Mouse (Mus musculus) CH12.LX (cell line): Measurements from ENCODE around the gene Cnot6. TPM values are rescaled to one million over a fixed set of nuclear protein-coding genes. Genes with fewer than 3 reads are reported as not detected.
A peak's percentile ranks its signal among the peaks of the same experiment; 100 is the strongest.

ENCODE experiments used
- DNase-seq: peaks from one replicate; pipeline ENCODE4 v3.0.0-alpha.2; 2013; ENCODE audit errors: extremely low read depth
- H3K27ac ChIP-seq: 2 replicates; pipeline ENCODE4 v1.5.1; 2012; ENCODE audit warnings: low read depth, mild to moderate bottlenecking, control low read depth, moderate library complexity; ENCODE audit not compliant: insufficient read depth
- H3K27me3 ChIP-seq: replicated peaks from 2 replicates; pipeline ENCODE3; 2012; ENCODE audit warnings: inconsistent platforms
- H3K36me3 ChIP-seq, 2 experiments: replicated peaks in 1 of 2; 2 replicates each; pipeline versions ENCODE3 to v1.6.1; 2012; ENCODE audit warnings: inconsistent platforms in 1 of 2, low read length in 1 of 2, mild to moderate bottlenecking in 1 of 2, mixed read lengths in 1 of 2, moderate library complexity in 1 of 2; ENCODE audit not compliant: control insufficient read depth in 1 of 2, insufficient read depth in 1 of 2
- H3K4me1 ChIP-seq, 2 experiments: 2 replicates each; pipeline ENCODE4 v1.6.1; 2012; ENCODE audit warnings: inconsistent platforms in 1 of 2, moderate library complexity in 1 of 2; ENCODE audit not compliant: insufficient read depth in 2 of 2, control insufficient read depth in 1 of 2
- H3K4me2 ChIP-seq: 2 replicates; pipeline ENCODE4 v1.6.1; 2012; ENCODE audit warnings: low read depth, mild to moderate bottlenecking, control low read depth; ENCODE audit not compliant: poor library complexity, insufficient read depth, severe bottlenecking
- H3K4me3 ChIP-seq, 3 experiments: fragments of 150-350 bp in 1 of 3; sonication (generic) in 1 of 3; replicated peaks in 1 of 3; 2 replicates each; pipeline versions ENCODE3 to v1.5.1; 2011 to 2012; ENCODE audit warnings: low read depth in 2 of 3, low read length in 2 of 3, mild to moderate bottlenecking in 2 of 3, moderate library complexity in 2 of 3, control low read depth in 1 of 3, improper control_type of control experiment in 1 of 3, inconsistent platforms in 1 of 3, mixed read lengths in 1 of 3; ENCODE audit not compliant: poor library complexity in 1 of 3
- H3K79me2 ChIP-seq: replicated peaks from 2 replicates; pipeline ENCODE4 v1.6.1; 2012; ENCODE audit warnings: mild to moderate bottlenecking, moderate library complexity; ENCODE audit not compliant: control insufficient read depth, poor library complexity, insufficient read depth, severe bottlenecking; ENCODE audit errors: extremely low read depth
- H3K9ac ChIP-seq: 2 replicates; pipeline ENCODE4 v1.6.1; 2012; ENCODE audit warnings: low read depth, mild to moderate bottlenecking, control low read depth, moderate library complexity; ENCODE audit not compliant: insufficient read depth
- H3K9me3 ChIP-seq: replicated peaks from 2 replicates; pipeline ENCODE3; 2012; ENCODE audit warnings: low read length, inconsistent platforms, mixed read lengths
- BHLHE40 ChIP-seq: IDR thresholded peaks from 2 replicates; pipeline ENCODE4 v1.6.1; 2011; ENCODE audit warnings: mild to moderate bottlenecking, low read depth, low read length, improper control_type of control experiment
- CHD1 ChIP-seq: IDR thresholded peaks from 2 replicates; pipeline ENCODE4 v1.6.1; 2012; ENCODE audit warnings: low read depth, low read length, improper control_type of control experiment, inconsistent platforms
- CHD2 ChIP-seq: IDR thresholded peaks from 2 replicates; pipeline ENCODE4 v1.6.1; 2011; ENCODE audit warnings: low read length, improper control_type of control experiment
- CTCF ChIP-seq, 2 experiments: IDR thresholded peaks in 1 of 2; conservative IDR thresholded peaks in 1 of 2; 2 replicates each; pipeline ENCODE4 v1.5.1; 2011 to 2012; ENCODE audit warnings: low read depth in 2 of 2, low read length in 2 of 2, improper control_type of control experiment in 1 of 2, inconsistent platforms in 1 of 2, mild to moderate bottlenecking in 1 of 2, moderate library complexity in 1 of 2
- ELF1 ChIP-seq: IDR thresholded peaks from 2 replicates; pipeline ENCODE4 v1.6.1; 2014; ENCODE audit warnings: low read depth, mild to moderate bottlenecking, inconsistent platforms, low read length, improper control_type of control experiment
- EP300 ChIP-seq: IDR thresholded peaks from 2 replicates; pipeline ENCODE4 v1.6.1; 2011; ENCODE audit warnings: low read length, improper control_type of control experiment
- ETS1 ChIP-seq: conservative IDR thresholded peaks from 2 replicates; pipeline ENCODE4 v1.6.1; 2012; ENCODE audit warnings: low read depth, mild to moderate bottlenecking, inconsistent platforms, low read length, improper control_type of control experiment, moderate library complexity
- HCFC1 ChIP-seq: IDR thresholded peaks from 2 replicates; pipeline ENCODE4 v1.6.1; 2012; ENCODE audit warnings: low read depth, mild to moderate bottlenecking, inconsistent platforms, low read length, improper control_type of control experiment
- IRF4 ChIP-seq: IDR thresholded peaks from 2 replicates; pipeline ENCODE4 v1.6.1; 2014; ENCODE audit warnings: low read depth, mild to moderate bottlenecking, inconsistent platforms, low read length, improper control_type of control experiment
- JUN ChIP-seq: IDR thresholded peaks from 2 replicates; pipeline ENCODE4 v1.6.1; 2011; ENCODE audit warnings: low read depth, mild to moderate bottlenecking, low read length, improper control_type of control experiment, moderate library complexity; ENCODE audit not compliant: insufficient read depth
- JUND ChIP-seq: conservative IDR thresholded peaks from 2 replicates; pipeline ENCODE4 v1.6.1; 2011; ENCODE audit warnings: low read depth, low read length, improper control_type of control experiment
- KAT2A ChIP-seq: IDR thresholded peaks from 2 replicates; pipeline ENCODE4 v1.6.1; 2012; ENCODE audit warnings: low read length, improper control_type of control experiment, inconsistent platforms; ENCODE audit not compliant: insufficient replicate concordance
- MAFK ChIP-seq: IDR thresholded peaks from 2 replicates; pipeline ENCODE4 v1.6.1; 2011; ENCODE audit warnings: low read length, improper control_type of control experiment; ENCODE audit not compliant: insufficient replicate concordance
- MAX ChIP-seq: IDR thresholded peaks from 2 replicates; pipeline ENCODE4 v1.6.1; 2011; ENCODE audit warnings: low read length, improper control_type of control experiment
- MAZ ChIP-seq: IDR thresholded peaks from 2 replicates; pipeline ENCODE4 v1.6.1; 2012; ENCODE audit warnings: low read depth, mild to moderate bottlenecking, inconsistent platforms, low read length, improper control_type of control experiment, moderate library complexity
- MEF2A ChIP-seq: IDR thresholded peaks from 2 replicates; pipeline ENCODE4 v1.6.1; 2014; ENCODE audit warnings: low read depth, mild to moderate bottlenecking, inconsistent platforms, low read length, improper control_type of control experiment, borderline replicate concordance
- MYC ChIP-seq: IDR thresholded peaks from 2 replicates; pipeline ENCODE4 v1.6.1; 2011; ENCODE audit warnings: low read depth, mild to moderate bottlenecking, improper control_type of control experiment, low read length
- NELFE ChIP-seq: IDR thresholded peaks from 2 replicates; pipeline ENCODE4 v1.6.1; 2011; ENCODE audit warnings: low read depth, low read length, improper control_type of control experiment
- PAX5 ChIP-seq: IDR thresholded peaks from 2 replicates; pipeline ENCODE4 v1.6.1; 2012; ENCODE audit warnings: low read length, inconsistent platforms, mixed read lengths
- POLR2A ChIP-seq: IDR thresholded peaks from 2 replicates; pipeline ENCODE4 v1.6.1; 2011; ENCODE audit warnings: low read depth, mild to moderate bottlenecking, improper control_type of control experiment, low read length
- RAD21 ChIP-seq: IDR thresholded peaks from 2 replicates; pipeline ENCODE4 v1.6.1; 2011; ENCODE audit warnings: low read depth, mild to moderate bottlenecking, low read length, improper control_type of control experiment, moderate library complexity
- RCOR1 ChIP-seq: conservative IDR thresholded peaks from 2 replicates; pipeline ENCODE4 v1.6.1; 2012; ENCODE audit warnings: low read depth, mild to moderate bottlenecking, inconsistent platforms, low read length, improper control_type of control experiment
- SIN3A ChIP-seq: IDR thresholded peaks from 2 replicates; pipeline ENCODE4 v1.6.1; 2012; ENCODE audit warnings: low read length, improper control_type of control experiment, inconsistent platforms
- SMC3 ChIP-seq: IDR thresholded peaks from 2 replicates; pipeline ENCODE4 v1.6.1; 2011; ENCODE audit warnings: low read depth, low read length, improper control_type of control experiment
- TBP ChIP-seq: conservative IDR thresholded peaks from 2 replicates; pipeline ENCODE4 v1.6.1; 2011; ENCODE audit warnings: low read depth, low read length, improper control_type of control experiment
- TCF12 ChIP-seq: IDR thresholded peaks from 2 replicates; pipeline ENCODE4 v1.6.1; 2014; ENCODE audit warnings: low read depth, mild to moderate bottlenecking, inconsistent platforms, low read length, improper control_type of control experiment
- UBTF ChIP-seq: IDR thresholded peaks from 2 replicates; pipeline ENCODE4 v1.6.1; 2012; ENCODE audit warnings: low read depth, mild to moderate bottlenecking, inconsistent platforms, low read length, improper control_type of control experiment, moderate library complexity
- USF1 ChIP-seq: IDR thresholded peaks from 2 replicates; pipeline ENCODE4 v1.6.1; 2014; ENCODE audit warnings: low read depth, mild to moderate bottlenecking, inconsistent platforms, low read length, improper control_type of control experiment
- USF2 ChIP-seq: conservative IDR thresholded peaks from 2 replicates; pipeline ENCODE4 v1.6.1; 2011; ENCODE audit warnings: low read depth, low read length, improper control_type of control experiment
- ZC3H11A ChIP-seq: IDR thresholded peaks from 2 replicates; pipeline ENCODE4 v1.6.1; 2012; ENCODE audit warnings: low read depth, mild to moderate bottlenecking, inconsistent platforms, low read length, improper control_type of control experiment
- ZKSCAN1 ChIP-seq: IDR thresholded peaks from 2 replicates; pipeline ENCODE4 v1.6.1; 2012; ENCODE audit warnings: low read depth, inconsistent platforms, low read length, improper control_type of control experiment, borderline replicate concordance
- ZMIZ1 ChIP-seq: IDR thresholded peaks from 2 replicates; pipeline ENCODE4 v1.6.1; 2012; ENCODE audit warnings: low read depth, mild to moderate bottlenecking, inconsistent platforms, low read length, improper control_type of control experiment
- ZNF384 ChIP-seq: IDR thresholded peaks from 2 replicates; pipeline ENCODE4 v1.6.1; 2012; ENCODE audit warnings: low read depth, low read length, improper control_type of control experiment, inconsistent platforms
- dilution Hi-C: fragments of 300-500 bp; cut with MboI; formaldehyde crosslinking; loops from 2 replicates; pipeline ENCODE4 v1.14.3; 2020; ENCODE audit warnings: low sequenced_read_pairs; ENCODE audit not compliant: extremely low pct_unique_long_range_greater_than_20kb, extremely low pct_ligation_motif_present
- in situ Hi-C: fragments of 300-500 bp; cut with MboI; formaldehyde crosslinking; loops from 3 replicates; pipeline ENCODE4 v1.14.3; 2019; ENCODE audit warnings: low sequenced_read_pairs, low pct_ligation_motif_present, low pct_unique_long_range_greater_than_20kb, mixed read lengths
- polyA plus RNA-seq: library from polyadenylated mRNA; unstranded; fragments of >175 nt; gene quantifications from 2 replicates; pipeline ENCODE4 v1.2.1, GENCODE M21; 2012; ENCODE audit warnings: low read depth; ENCODE audit not compliant: insufficient read length
- total RNA-seq, 2 experiments: library from RNA; depleted of rRNA; stranded (reverse); fragments of 300-350 nt in 1 of 2; fragments of >200 nt in 1 of 2; gene quantifications; 2 replicates each; pipeline ENCODE4 v1.2.3; 2012 to 2014

Cnot6 gene
- total and polyA plus RNA-seq, 3 experiments = 32.4 to 90.8 (median 85.0) TPM

GRCm38 (mm10) chr11:49702014-49702413, 10.5 kb downstream of the Cnot6 start:
- Histone ChIP-seq H3K4me1 (peaks cover 8 to 74% of the 10 kb centered on the region in 2 experiments), H3K27me3 (no peaks in the 10 kb centered on the region), H3K36me3 (peaks cover 23 to 84% of the 10 kb centered on the region in 2 experiments), H3K9me3 (no peaks in the 10 kb centered on the region), H3K9ac (peak overlapping the region; percentile 29), H3K4me2 (peak overlapping the region; percentile 69), H3K79me2 (peaks cover 76% of the 10 kb centered on the region), H3K27ac (peak overlapping the region; percentile 80), H3K4me3 (no peak overlapping the region)
- TF ChIP-seq MEF2A = no peak
- TF ChIP-seq JUND = peak; percentile 49; the same call in 1 of the 2 replicates
- TF ChIP-seq ETS1 = 0 out of 2 replicates have a peak, but pooled peaks have one; percentile 29
- no peak for TF ChIP-seq ZNF384
- TF ChIP-seq SIN3A = peak; percentile 59; the same call in 1 of the 2 replicates
- no peak for TF ChIP-seq USF2
- 0 out of 2 replicates have a peak, but pooled peaks have one; percentile 33 for TF ChIP-seq CHD2
- 0 out of 2 replicates have a peak, but pooled peaks have one; percentile 20 for TF ChIP-seq RCOR1
- TF ChIP-seq CHD1 = no peak; the same call in 1 of the 2 replicates
- TF ChIP-seq RAD21 = no peak
- no peak for TF ChIP-seq POLR2A
- no peak for TF ChIP-seq KAT2A
- no peak for TF ChIP-seq TBP
- TF ChIP-seq MAZ = no peak
- TF ChIP-seq NELFE = no peak
- TF ChIP-seq EP300 = peak; percentile 68
- no peak for TF ChIP-seq JUN
- no peak for TF ChIP-seq PAX5
- no peak for TF ChIP-seq ZKSCAN1
- no peak for TF ChIP-seq MYC
- TF ChIP-seq SMC3 = no peak
- no peak for TF ChIP-seq USF1
- TF ChIP-seq IRF4 = peak; percentile 75; the same call in 1 of the 2 replicates
- peak; percentile 67 for TF ChIP-seq ELF1
- no peak for TF ChIP-seq MAFK
- TF ChIP-seq UBTF = no peak
- no peak for TF ChIP-seq CTCF (conservative IDR thresholded peaks at IDR 0.05 in 1 of 2, IDR thresholded peaks at IDR 0.05 in 1 of 2; ENCODE audit: low read depth in 2 of 2, low read length in 2 of 2)
- no peak for TF ChIP-seq HCFC1
- no peak for TF ChIP-seq ZC3H11A
- TF ChIP-seq TCF12 = no peak
- no peak for TF ChIP-seq BHLHE40
- TF ChIP-seq ZMIZ1 = no peak
- TF ChIP-seq MAX = peak; percentile 34; the same call in 1 of the 2 replicates
- in situ Hi-C loops (no loop called here), dilution Hi-C loops (no loop called here)
- no peak for DNase-seq
